Mouse (Mus musculus): ENCODE results near the gene Nudt16l1. TPM values are rescaled to one million over a fixed set of nuclear protein-coding genes. Genes with fewer than 3 reads are reported as not detected.
A peak's percentile ranks its signal among the peaks of the same experiment; 100 is the strongest.

Nudt16l1 gene
- total RNA-seq, 2 experiments from 2014 or later: 10.2 to 16.7 TPM

- peak; percentile 68 for ATAC-seq (ENCODE audit: poor library complexity, severe bottlenecking)
Measured at GRCm38 (mm10) chr16:4913783-4914735, 24.5 kb upstream of the Nudt16l1 start.

GRCm38 (mm10) chr16:4915931-4916330 is 22.6 kb upstream of the Nudt16l1 start:
- no peak for ATAC-seq (ENCODE audit: poor library complexity, severe bottlenecking)

- ATAC-seq (ENCODE audit: poor library complexity, severe bottlenecking): no peak
Measured at GRCm38 (mm10) chr16:4916608-4917007, 22.0 kb upstream of the Nudt16l1 start.

- 0 out of 2 replicates have a peak, but pooled peaks have one; percentile 33 for ATAC-seq (ENCODE audit: poor library complexity, severe bottlenecking)
Measured at GRCm38 (mm10) chr16:4920556-4920955, 18.0 kb upstream of the Nudt16l1 start.

GRCm38 (mm10) chr16:4922481-4922880 is 16.1 kb upstream of the Nudt16l1 start:
- no peak for ATAC-seq (ENCODE audit: poor library complexity, severe bottlenecking)

GRCm38 (mm10) chr16:4923996-4924395 is 14.6 kb upstream of the Nudt16l1 start:
- ATAC-seq (ENCODE audit: poor library complexity, severe bottlenecking): no peak

- ATAC-seq (ENCODE audit: poor library complexity, severe bottlenecking): no peak
Measured at GRCm38 (mm10) chr16:4927967-4928366, 10.6 kb upstream of the Nudt16l1 start.

- ATAC-seq (ENCODE audit: poor library complexity, severe bottlenecking): no peak
Measured at GRCm38 (mm10) chr16:4928474-4928873, 10.1 kb upstream of the Nudt16l1 start.

- no peak for ATAC-seq (ENCODE audit: poor library complexity, severe bottlenecking)
Measured at GRCm38 (mm10) chr16:4932429-4932828, 6.1 kb upstream of the Nudt16l1 start.

GRCm38 (mm10) chr16:4935430-4935829 is 3.1 kb upstream of the Nudt16l1 start:
- ATAC-seq (ENCODE audit: poor library complexity, severe bottlenecking): no peak

- no peak for ATAC-seq (ENCODE audit: poor library complexity, severe bottlenecking)
Measured at GRCm38 (mm10) chr16:4935931-4936703, 2.4 kb upstream of the Nudt16l1 start.

GRCm38 (mm10) chr16:4937351-4938190 is 990 bp upstream of the Nudt16l1 start:
- no peak for ATAC-seq (ENCODE audit: poor library complexity, severe bottlenecking)

GRCm38 (mm10) chr16:4938989-4939388 is 428 bp downstream of the Nudt16l1 start:
- ATAC-seq (ENCODE audit: poor library complexity, severe bottlenecking): peak; percentile 92

GRCm38 (mm10) chr16:4939412-4939811 is 851 bp downstream of the Nudt16l1 start:
- ATAC-seq (ENCODE audit: poor library complexity, severe bottlenecking): peak; percentile 20; the same call in 1 of the 2 replicates

- no peak for ATAC-seq (ENCODE audit: poor library complexity, severe bottlenecking)
Measured at GRCm38 (mm10) chr16:4940311-4940850, 1.8 kb downstream of the Nudt16l1 start.

- no peak for ATAC-seq (ENCODE audit: poor library complexity, severe bottlenecking)
Measured at GRCm38 (mm10) chr16:4941016-4941415, 2.5 kb downstream of the Nudt16l1 start.

- no peak for ATAC-seq (ENCODE audit: poor library complexity, severe bottlenecking)
Measured at GRCm38 (mm10) chr16:4942868-4943267, 4.3 kb downstream of the Nudt16l1 start.

- no peak for ATAC-seq (ENCODE audit: poor library complexity, severe bottlenecking)
Measured at GRCm38 (mm10) chr16:4943431-4943830, 4.9 kb downstream of the Nudt16l1 start.

- ATAC-seq (ENCODE audit: poor library complexity, severe bottlenecking): no peak
Measured at GRCm38 (mm10) chr16:4945415-4945814, 6.9 kb downstream of the Nudt16l1 start.

GRCm38 (mm10) chr16:4946155-4946554 is 7.6 kb downstream of the Nudt16l1 start:
- no peak for ATAC-seq (ENCODE audit: poor library complexity, severe bottlenecking)
